Mouse (Mus musculus) cerebellum, adult 9-10 months (tissue): Measurements from ENCODE around the gene Gga1.

Experiments used
- DNase-seq: peaks from one replicate; pipeline ENCODE4 v3.0.0; 2022

Gga1 gene

GRCm38 (mm10) chr15:78914823-78915659 is 38.1 kb downstream of the Gga1 start:
- DNase-seq = peak; percentile 75

GRCm38 (mm10) chr15:78915660-78916017 is 38.6 kb downstream of the Gga1 start:
- peak; percentile 92 for DNase-seq

GRCm38 (mm10) chr15:78916052-78916826 is 39.2 kb downstream of the Gga1 start:
- peak; percentile 80 for DNase-seq

GRCm38 (mm10) chr15:78918126-78918525 is 41.1 kb downstream of the Gga1 start:
- DNase-seq = no peak

GRCm38 (mm10) chr15:78919914-78920313 is 42.9 kb downstream of the Gga1 start:
- DNase-seq = no peak

- DNase-seq = no peak
Observed at GRCm38 (mm10) chr15:78922700-78923099, 45.7 kb downstream of the Gga1 start.

- no peak for DNase-seq
Observed at GRCm38 (mm10) chr15:78923585-78923984, 46.6 kb downstream of the Gga1 start.

GRCm38 (mm10) chr15:78925129-78925528 is 48.1 kb downstream of the Gga1 start:
- DNase-seq = no peak

GRCm38 (mm10) chr15:78926021-78926919 is 49.3 kb downstream of the Gga1 start, which contains the start of gene Lgals1:
Gene Lgals1, plus strand, starts transcription at chr15:78926725.
- DNase-seq = peak; percentile 84

- DNase-seq = no peak
Observed at GRCm38 (mm10) chr15:78927021-78927787, 50.2 kb downstream of the Gga1 start.

GRCm38 (mm10) chr15:78927788-78928457 is 50.9 kb downstream of the Gga1 start:
- DNase-seq = no peak

GRCm38 (mm10) chr15:78928539-78928938 is 51.5 kb downstream of the Gga1 start:
- DNase-seq = no peak

GRCm38 (mm10) chr15:78930192-78930706 is 53.3 kb downstream of the Gga1 start:
- DNase-seq = no peak

- no peak for DNase-seq
Observed at GRCm38 (mm10) chr15:78930801-78931426, 53.9 kb downstream of the Gga1 start.

GRCm38 (mm10) chr15:78931577-78931976 is 54.6 kb downstream of the Gga1 start:
- DNase-seq = no peak

- DNase-seq = peak; percentile 90
Observed at GRCm38 (mm10) chr15:78934784-78935320, 57.9 kb downstream of the Gga1 start, which contains the start of gene Nol12. Gene Nol12, plus strand, starts transcription at chr15:78934933.

GRCm38 (mm10) chr15:78936403-78936802 is 59.4 kb downstream of the Gga1 start:
- DNase-seq = no peak

- DNase-seq = no peak
Observed at GRCm38 (mm10) chr15:78937311-78937710, 60.3 kb downstream of the Gga1 start.

GRCm38 (mm10) chr15:78937963-78938362 is 61.0 kb downstream of the Gga1 start:
- no peak for DNase-seq

GRCm38 (mm10) chr15:78940325-78940724 is 63.3 kb downstream of the Gga1 start:
- no peak for DNase-seq
